Mouse (Mus musculus): ENCODE results near the gene Gm572.

DNA sequence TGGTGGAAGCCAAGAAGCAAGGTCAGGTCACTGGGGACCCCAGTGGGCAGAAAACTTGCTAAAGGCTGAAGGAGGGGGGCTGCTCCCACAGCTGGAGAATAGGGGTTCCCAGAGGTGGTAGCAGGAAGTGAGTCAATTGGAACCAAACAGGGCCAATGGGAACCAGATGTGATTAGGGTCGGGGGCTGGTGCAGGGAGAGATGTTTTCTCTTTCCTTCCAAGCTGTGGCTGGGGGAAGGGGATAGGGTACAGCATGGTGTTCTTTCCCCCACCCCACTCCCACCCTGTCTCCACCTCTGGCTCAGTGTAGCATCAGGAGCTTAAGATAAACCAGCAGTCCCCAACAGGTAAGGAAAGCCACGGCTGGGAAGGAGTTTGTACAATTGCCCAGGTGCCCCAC is 45.0 kb downstream of the Gm572 start:
- TF ChIP-seq TAL1 (IDR thresholded peaks at IDR 0.05; ENCODE audit: low read length) (no peak), GATA1 (IDR thresholded peaks at IDR 0.05; ENCODE audit: low read length) (no peak)

Data from erythroblast, embryonic 14.5 days (primary cell).